8 mouse cellular contexts compared by ENCODE assay signal in the genomic region with DNA sequence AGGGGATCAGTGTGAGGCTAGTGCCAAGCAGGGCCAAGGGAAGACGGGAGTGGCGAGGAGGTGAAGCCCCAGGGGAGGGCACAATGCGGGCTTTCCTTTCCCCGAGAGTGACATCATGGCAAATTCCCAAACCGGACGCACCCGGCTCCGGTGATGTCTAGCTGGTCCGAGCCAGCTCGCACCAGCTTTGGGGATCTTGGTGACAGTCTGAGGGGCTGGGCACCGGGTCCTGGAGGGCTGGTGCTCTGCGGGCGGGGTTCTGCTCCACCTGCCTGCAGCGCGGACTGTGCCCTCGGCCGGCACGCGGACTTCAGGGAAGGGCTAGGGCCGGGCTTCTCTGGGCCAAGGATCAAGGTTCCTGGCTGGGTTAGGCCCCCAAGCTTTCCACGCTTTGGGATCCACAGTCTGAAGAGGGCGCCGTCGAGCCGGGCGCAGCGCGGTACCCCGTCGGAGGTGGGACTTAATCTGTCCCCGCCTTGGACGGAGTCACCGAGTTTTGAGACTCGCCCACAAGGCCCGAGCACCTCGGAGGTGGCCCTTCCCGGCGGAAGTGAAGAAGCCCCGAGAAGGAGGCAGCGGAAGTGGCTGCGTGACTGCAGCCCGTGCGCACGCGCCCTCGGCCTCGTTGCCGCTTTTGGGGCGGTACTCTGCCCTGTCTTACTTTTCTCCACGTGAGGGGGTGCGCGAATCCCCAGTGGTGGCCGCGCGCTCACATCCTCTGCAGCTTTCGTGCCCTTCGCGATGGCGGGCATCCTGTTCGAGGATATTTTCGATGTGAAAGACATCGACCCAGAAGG. TPM values are rescaled to one million over a fixed set of nuclear protein-coding genes. Genes with fewer than 3 reads are reported as not detected.
A peak's percentile ranks its signal among the peaks of the same experiment; 100 is the strongest.
DNase-seq lines count a peak whose midpoint lies in the region; ATAC-seq lines count a peak whose summit lies in the region.

Gene Polr2h (plus strand): TSS at position 485 of the 797 bp plus-strand sequence.
Gene Clcn2 (minus strand): TSS at position 566 of the 797 bp plus-strand sequence.

- no peaks in the 10 kb centered on the region for H3K9me3 ChIP-seq in lung, embryonic 16.5 days (ENCODE audit: control insufficient read depth, low read length)

- peak within 1 kb of the TSS; percentile 70 for H3K4me3 ChIP-seq in lung, embryonic 16.5 days (ENCODE audit: low read length)

- H3K27me3 ChIP-seq in lung, embryonic 16.5 days (ENCODE audit: control insufficient read depth, insufficient read depth, low read depth, low read length), result no peaks in the 10 kb centered on the region

- H3K4me1 ChIP-seq in lung, embryonic 16.5 days (replicated peaks; ENCODE audit: control insufficient read depth, insufficient read depth, low read length), result peaks cover 20% of the 10 kb centered on the region

- under 1% methylated on average over 62 of the region's 62 CpGs for WGBS in lung, embryonic 16.5 days

- peak; percentile 94 for DNase-seq in MEL-GATA-1-ER (ENCODE audit: extremely low read depth, low read depth)
- DNase-seq in cerebellum, adult 8-10 months, result peak; percentile 96
- DNase-seq in forelimb bud, embryonic 11.5 days (ENCODE audit: low read depth, low spot score), result peak; percentile 94
- peak; percentile 88 for DNase-seq in layer of hippocampus, adult 9-10 months (ENCODE audit: low spot score)
- DNase-seq in ovary, postnatal 10 days (ENCODE audit: low spot score), result peak; percentile 94
- DNase-seq in thymus, postnatal 10 days (ENCODE audit: low spot score in 2 of 2), result peak; percentile 95

- H3K27ac ChIP-seq in lung, embryonic 16.5 days (ENCODE audit: low read length), result peak within 1 kb of the TSS; percentile 92

- peak within 1 kb of the TSS; percentile 96 for H3K4me2 ChIP-seq in lung, embryonic 16.5 days (ENCODE audit: low read depth, low read length)

- peak; percentile 83 to 91 for ATAC-seq in hematopoietic stem cell, adult 5-6 weeks (replicated peaks in 1 of 2; ENCODE audit: insufficient read depth in 1 of 2, low FRiP score in 2 of 2, low TSS enrichment in 1 of 2, low read depth in 1 of 2, poor library complexity in 2 of 2, severe bottlenecking in 2 of 2)
- peak; percentile 87 for ATAC-seq in lung, embryonic 16.5 days (ENCODE audit: low read depth)

- peaks cover 7% of the 10 kb centered on the region for H3K36me3 ChIP-seq in lung, embryonic 16.5 days (ENCODE audit: control insufficient read depth, insufficient read depth, low read length)

- peak within 1 kb of the TSS; percentile 78 for H3K9ac ChIP-seq in lung, embryonic 16.5 days (ENCODE audit: low read length)

RNA-seq across cellular contexts. Expression of gene Polr2h, which starts in this region (rescaled TPM):
- total RNA-seq in hematopoietic stem cell, adult 5-6 weeks (2017), result 79.3 and 81.7 TPM in 2 replicates
- polyA plus RNA-seq in lung, embryonic 16.5 days (2015; fragmentation: Nextera tagmentation; extraction: Ambion mirVana), result 74.3 and 87.5 TPM in 2 replicates

RNA-seq across cellular contexts. Expression of gene Clcn2, which starts in this region (rescaled TPM):
- 2.8 and 4.2 TPM in 2 replicates for total RNA-seq in hematopoietic stem cell, adult 5-6 weeks (2017)
- 5.8 and 8.2 TPM in 2 replicates for polyA plus RNA-seq in lung, embryonic 16.5 days (2015; fragmentation: Nextera tagmentation; extraction: Ambion mirVana)

Comparison
In these comparisons a context has a peak if more than half of its experiments do, and no peak if none do; other contexts are left out.
1. Peak in every context shown above with its lines: DNase-seq, ATAC-seq, H3K4me3 ChIP-seq and H3K27ac ChIP-seq.